Mouse (Mus musculus): ENCODE data around the gene Spon1.

GRCm38 (mm10) chr7:113820213-113820612 is 54.4 kb downstream of the Spon1 start:
- TF ChIP-seq CTCF (IDR thresholded peaks at IDR 0.05; ENCODE audit: low read depth, low read length) (no peak), POLR2A (IDR thresholded peaks at IDR 0.05; ENCODE audit: borderline replicate concordance, low read depth, low read length) (no peak)

Measured in bone marrow macrophage, adult 2 months (primary cell).